Mouse (Mus musculus): Measurements from ENCODE around the gene C1qtnf1. TPM values are rescaled to one million over a fixed set of nuclear protein-coding genes. Genes with fewer than 3 reads are reported as not detected.

The C1qtnf1 gene
- polyA plus RNA-seq, 1 experiment: 1.8 TPM

- Histone ChIP-seq H3K27ac (ENCODE audit: control insufficient read depth, insufficient read depth, low read depth, low read length, poor library complexity) (peak overlapping the region; percentile 24; the same call in 1 of the 2 replicates), H3K4me1 (ENCODE audit: control insufficient read depth, insufficient read depth, low read length) (peaks cover 4% of the 10 kb centered on the region; the same call in 1 of the 2 replicates), H3K4me3 (replicated peaks; ENCODE audit: control insufficient read depth, low read depth, low read length) (no peak overlapping the region)
- 46% methylated on average over 10 of the region's 10 CpGs for WGBS
- no peak for TF ChIP-seq CTCF (IDR thresholded peaks at IDR 0.05; ENCODE audit: control insufficient read depth, insufficient read depth, low read length)
- no peak for TF ChIP-seq POLR2A (IDR thresholded peaks at IDR 0.05; ENCODE audit: borderline replicate concordance, control insufficient read depth, low read depth, low read length)
Measured at GRCm38 (mm10) chr11:118469509-118470160, 41.6 kb downstream of the C1qtnf1 start.

GRCm38 (mm10) chr11:118470234-118470966 is 42.4 kb downstream of the C1qtnf1 start:
- TF ChIP-seq CTCF (IDR thresholded peaks at IDR 0.05; ENCODE audit: control insufficient read depth, insufficient read depth, low read length) (no peak), POLR2A (IDR thresholded peaks at IDR 0.05; ENCODE audit: borderline replicate concordance, control insufficient read depth, low read depth, low read length) (no peak)
- peak overlapping the region; percentile 24; the same call in 1 of the 2 replicates for H3K27ac ChIP-seq (ENCODE audit: control insufficient read depth, insufficient read depth, low read depth, low read length, poor library complexity)
- peaks cover 4% of the 10 kb centered on the region; the same call in 1 of the 2 replicates for H3K4me1 ChIP-seq (ENCODE audit: control insufficient read depth, insufficient read depth, low read length)
- 6% methylated on average over 12 of the region's 12 CpGs for whole genome bisulfite sequencing
- no peak overlapping the region for H3K4me3 ChIP-seq (replicated peaks; ENCODE audit: control insufficient read depth, low read depth, low read length)

GRCm38 (mm10) chr11:118471676-118472075 is 43.7 kb downstream of the C1qtnf1 start:
- no peak overlapping the region for H3K4me3 ChIP-seq (replicated peaks; ENCODE audit: control insufficient read depth, low read depth, low read length)
- no peak for TF ChIP-seq POLR2A (IDR thresholded peaks at IDR 0.05; ENCODE audit: borderline replicate concordance, control insufficient read depth, low read depth, low read length)
- no peak for TF ChIP-seq CTCF (IDR thresholded peaks at IDR 0.05; ENCODE audit: control insufficient read depth, insufficient read depth, low read length)
- H3K4me1 ChIP-seq (ENCODE audit: control insufficient read depth, insufficient read depth, low read length): peaks cover 4% of the 10 kb centered on the region; the same call in 1 of the 2 replicates
- no peak overlapping the region for H3K27ac ChIP-seq (ENCODE audit: control insufficient read depth, insufficient read depth, low read depth, low read length, poor library complexity)
- 93% methylated on average over 13 of the region's 13 CpGs for WGBS

- no peak overlapping the region for H3K4me3 ChIP-seq (replicated peaks; ENCODE audit: control insufficient read depth, low read depth, low read length)
- no peak overlapping the region for H3K27ac ChIP-seq (ENCODE audit: control insufficient read depth, insufficient read depth, low read depth, low read length, poor library complexity)
- peaks cover 4% of the 10 kb centered on the region; the same call in 1 of the 2 replicates for H3K4me1 ChIP-seq (ENCODE audit: control insufficient read depth, insufficient read depth, low read length)
- TF ChIP-seq POLR2A (IDR thresholded peaks at IDR 0.05; ENCODE audit: borderline replicate concordance, control insufficient read depth, low read depth, low read length): no peak
- TF ChIP-seq CTCF (IDR thresholded peaks at IDR 0.05; ENCODE audit: control insufficient read depth, insufficient read depth, low read length): no peak
- WGBS: 61% methylated on average over 1 of the region's 1 CpGs
Measured at GRCm38 (mm10) chr11:118473161-118473560, 45.2 kb downstream of the C1qtnf1 start.

GRCm38 (mm10) chr11:118473842-118474500 is 46.0 kb downstream of the C1qtnf1 start:
- no peak overlapping the region for H3K27ac ChIP-seq (ENCODE audit: control insufficient read depth, insufficient read depth, low read depth, low read length, poor library complexity)
- peaks cover 4% of the 10 kb centered on the region; the same call in 1 of the 2 replicates for H3K4me1 ChIP-seq (ENCODE audit: control insufficient read depth, insufficient read depth, low read length)
- no peak overlapping the region for H3K4me3 ChIP-seq (replicated peaks; ENCODE audit: control insufficient read depth, low read depth, low read length)
- TF ChIP-seq POLR2A (IDR thresholded peaks at IDR 0.05; ENCODE audit: borderline replicate concordance, control insufficient read depth, low read depth, low read length) (no peak), CTCF (IDR thresholded peaks at IDR 0.05; ENCODE audit: control insufficient read depth, insufficient read depth, low read length) (no peak)
- WGBS: 24% methylated on average over 6 of the region's 6 CpGs

- Histone ChIP-seq H3K4me3 (replicated peaks; ENCODE audit: control insufficient read depth, low read depth, low read length) (no peak overlapping the region), H3K4me1 (ENCODE audit: control insufficient read depth, insufficient read depth, low read length) (no peaks in the 10 kb centered on the region; the same call in 1 of the 2 replicates), H3K27ac (ENCODE audit: control insufficient read depth, insufficient read depth, low read depth, low read length, poor library complexity) (no peak overlapping the region)
- TF ChIP-seq CTCF (IDR thresholded peaks at IDR 0.05; ENCODE audit: control insufficient read depth, insufficient read depth, low read length): no peak
- TF ChIP-seq POLR2A (IDR thresholded peaks at IDR 0.05; ENCODE audit: borderline replicate concordance, control insufficient read depth, low read depth, low read length): no peak
- WGBS: 84% methylated on average over 7 of the region's 7 CpGs
Measured at GRCm38 (mm10) chr11:118475496-118476083, 47.6 kb downstream of the C1qtnf1 start.

GRCm38 (mm10) chr11:118476396-118477373 is 48.7 kb downstream of the C1qtnf1 start, which contains the start of gene Engase:
Gene Engase, plus strand, starts transcription at chr11:118476829.
- H3K4me1 ChIP-seq (ENCODE audit: control insufficient read depth, insufficient read depth, low read length): no peaks in the 10 kb centered on the region; the same call in 1 of the 2 replicates
- H3K4me3 ChIP-seq (replicated peaks; ENCODE audit: control insufficient read depth, low read depth, low read length): peak within 1 kb of the TSS; percentile 94
- peak; percentile 92 for TF ChIP-seq POLR2A (IDR thresholded peaks at IDR 0.05; ENCODE audit: borderline replicate concordance, control insufficient read depth, low read depth, low read length)
- no peak for TF ChIP-seq CTCF (IDR thresholded peaks at IDR 0.05; ENCODE audit: control insufficient read depth, insufficient read depth, low read length)
- H3K27ac ChIP-seq (ENCODE audit: control insufficient read depth, insufficient read depth, low read depth, low read length, poor library complexity): peak within 1 kb of the TSS; percentile 56; the same call in 1 of the 2 replicates
- WGBS: 1% methylated on average over 57 of the region's 57 CpGs

Data from bone marrow, adult 2 months (tissue).